Comparison of ENCODE assay signal across 21 mouse cellular contexts in the genomic region with DNA sequence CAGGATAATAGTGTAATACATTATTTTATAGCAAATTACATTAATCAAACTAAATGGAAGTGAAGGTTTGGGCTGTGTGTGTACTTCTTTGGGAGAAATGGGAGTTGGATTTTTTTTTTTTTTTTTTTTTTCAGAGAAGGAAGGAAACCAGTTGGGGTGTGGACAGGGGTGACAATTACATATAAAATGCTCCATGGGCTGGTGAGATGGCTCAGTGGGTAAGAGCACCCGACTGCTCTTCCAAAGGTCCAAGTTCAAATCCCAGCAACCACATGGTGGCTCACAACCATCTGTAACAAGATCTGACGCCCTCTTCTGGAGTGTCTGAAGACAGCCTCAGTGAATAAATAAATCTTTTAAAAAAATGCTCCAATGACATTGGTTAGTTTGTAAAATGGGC. TPM values are rescaled to one million over a fixed set of nuclear protein-coding genes. Genes with fewer than 3 reads are reported as not detected.
A peak's percentile ranks its signal among the peaks of the same experiment; 100 is the strongest.
DNase-seq lines count a peak whose midpoint lies in the region; TF ChIP-seq lines count a peak whose summit lies in the region.
"Had no signal": no experiment of that assay in that cellular context is flagged by ENCODE, and none has a peak within 500 bp of the region (broad histone marks: within the 10 kb centered on the region; RNA-seq: fewer than 3 reads in every experiment).

No protein-coding gene starts in this region.

- H3K27me3 ChIP-seq in CH12.LX (replicated peaks) (no peaks in the 10 kb centered on the region), MEL (ENCODE audit: control insufficient read depth in 1 of 2, insufficient read depth in 2 of 2, low read length in 2 of 2) (no peaks in the 10 kb centered on the region)
- H3K27me3 ChIP-seq: embryonic facial prominence, embryonic 12.5 days; forebrain, embryonic 13.5 days; forebrain, embryonic 15.5 days had no signal

- H3K4me1 ChIP-seq in CH12.LX (ENCODE audit: control insufficient read depth in 1 of 2, insufficient read depth in 2 of 2) = peaks cover 0 to 27% of the 10 kb centered on the region in 2 experiments; a peak in 2 of 4 replicates
- H3K4me1 ChIP-seq in MEL (ENCODE audit: control insufficient read depth in 1 of 2, insufficient read depth in 2 of 2, low read length in 2 of 2) = peaks cover 2 to 20% of the 10 kb centered on the region in 2 experiments; a peak in 3 of 4 replicates
- H3K4me1 ChIP-seq: embryonic facial prominence, embryonic 10.5 days; embryonic facial prominence, embryonic 12.5 days had no signal

- H3K4me2 ChIP-seq in CH12.LX (ENCODE audit: insufficient read depth, low read depth, poor library complexity, severe bottlenecking) = no peak overlapping the region
- H3K4me2 ChIP-seq: embryonic facial prominence, embryonic 12.5 days; forebrain, embryonic 13.5 days; forebrain, embryonic 15.5 days had no signal

- no peak overlapping the region for H3K4me3 ChIP-seq in CH12.LX (replicated peaks in 1 of 3; ENCODE audit: low read depth in 2 of 3, low read length in 2 of 3, poor library complexity in 1 of 3)
- H3K4me3 ChIP-seq in MEL (ENCODE audit: control insufficient read depth in 1 of 2, insufficient read depth in 1 of 2, low read depth in 2 of 2, low read length in 2 of 2) = no peak overlapping the region
- H3K4me3 ChIP-seq: embryonic facial prominence, embryonic 10.5 days; embryonic facial prominence, embryonic 12.5 days; forebrain, embryonic 13.5 days; forebrain, embryonic 15.5 days had no signal

- H3K9ac ChIP-seq in CH12.LX (ENCODE audit: insufficient read depth, low read depth) (no peak overlapping the region), MEL (ENCODE audit: control insufficient read depth, low read depth, low read length, poor library complexity, severe bottlenecking) (no peak overlapping the region)
- H3K9ac ChIP-seq: embryonic facial prominence, embryonic 12.5 days; forebrain, embryonic 13.5 days; forebrain, embryonic 15.5 days; forebrain, postnatal 0 days had no signal

- in situ Hi-C loops in CH12.LX (cut with MboI; ENCODE audit: low pct_ligation_motif_present, low pct_unique_long_range_greater_than_20kb, low sequenced_read_pairs) = no loop called here

- TF ChIP-seq RAD21 in CH12.LX (IDR thresholded peaks at IDR 0.05; ENCODE audit: low read depth, low read length) (no peak), MEL (IDR thresholded peaks at IDR 0.05; ENCODE audit: low read depth, low read length) (no peak)

- no peak overlapping the region for H3K27ac ChIP-seq in CH12.LX (ENCODE audit: insufficient read depth, low read depth)
- H3K27ac ChIP-seq in MEL (ENCODE audit: control insufficient read depth, low read depth, low read length) = no peak overlapping the region
- H3K27ac ChIP-seq: embryonic facial prominence, embryonic 10.5 days; embryonic facial prominence, embryonic 12.5 days; forebrain, embryonic 13.5 days; forebrain, embryonic 15.5 days had no signal

- TF ChIP-seq POLR2A in CH12.LX (IDR thresholded peaks at IDR 0.05; ENCODE audit: low read depth, low read length) (no peak), MEL (IDR thresholded peaks at IDR 0.05; ENCODE audit: control insufficient read depth in 1 of 2, insufficient read depth in 1 of 2, low read depth in 1 of 2, low read length in 2 of 2, poor library complexity in 1 of 2) (no peak)

- TF ChIP-seq CTCF in CH12.LX (conservative IDR thresholded peaks at IDR 0.05 in 1 of 2, IDR thresholded peaks at IDR 0.05 in 1 of 2; ENCODE audit: low read depth in 2 of 2, low read length in 2 of 2) = no peak
- TF ChIP-seq CTCF in MEL (IDR thresholded peaks at IDR 0.05 in 2 of 3, conservative IDR thresholded peaks at IDR 0.05 in 1 of 3; ENCODE audit: control insufficient read depth in 1 of 3, insufficient read depth in 1 of 3, low read depth in 2 of 3, low read length in 3 of 3, poor library complexity in 1 of 3, severe bottlenecking in 1 of 3) = peak in 2 of 3 experiments; percentile 17 to 31; a peak in 2 of 6 replicates

- H3K36me3 ChIP-seq in CH12.LX (replicated peaks in 1 of 2; ENCODE audit: control insufficient read depth in 1 of 2, insufficient read depth in 1 of 2, low read length in 1 of 2) = peaks cover 9 to 55% of the 10 kb centered on the region in 2 experiments
- peaks cover 35 to 74% of the 10 kb centered on the region in 2 experiments for H3K36me3 ChIP-seq in MEL (ENCODE audit: control insufficient read depth in 1 of 2, insufficient read depth in 2 of 2, low read length in 2 of 2)

- intact Hi-C loops in heart, postnatal 25 days (cut with DNase I) = no loop called here
- intact Hi-C loops in left cerebral cortex, postnatal 14 days (cut with DNase I) = no loop called here

- peaks cover 70% of the 10 kb centered on the region for H3K79me2 ChIP-seq in CH12.LX (replicated peaks; ENCODE audit: control insufficient read depth, extremely low read depth, insufficient read depth, poor library complexity, severe bottlenecking)
- H3K79me2 ChIP-seq in MEL (ENCODE audit: control insufficient read depth, insufficient read depth, low read length, poor library complexity) = peaks cover 44% of the 10 kb centered on the region

- peak; percentile 48 for DNase-seq in heart, adult 11 months
- DNase-seq in heart, postnatal 25 days (ENCODE audit: low spot score) = no peak
- no peak for DNase-seq in CH12.LX (ENCODE audit: extremely low read depth)
- no peak for DNase-seq in MEL (ENCODE audit: low read depth, low spot score)
- DNase-seq in R1 (ENCODE audit: low read depth, low spot score) = peak; percentile 27
- no peak for DNase-seq in spleen, adult 18-20 months
- no peak for DNase-seq in left cerebral cortex, postnatal 14 days (ENCODE audit: low spot score in 2 of 2)
- DNase-seq: adrenal gland, adult 2 months; adrenal gland, postnatal 14 days; adrenal gland, postnatal 36 days; B cell, adult 2 months; cerebellum, adult 11-12 months; cerebellum, adult 2 months; cerebellum, adult 9-10 months; cerebellum, postnatal 10 days; cerebellum, postnatal 25 days; forebrain, postnatal 0 days had no signal

- TF ChIP-seq EP300 in CH12.LX (IDR thresholded peaks at IDR 0.05; ENCODE audit: low read length) (no peak), MEL (IDR thresholded peaks at IDR 0.05; ENCODE audit: low read depth in 1 of 2, low read length in 2 of 2) (no peak)

- H3K9me3 ChIP-seq in CH12.LX (replicated peaks; ENCODE audit: low read length) = no peaks in the 10 kb centered on the region
- H3K9me3 ChIP-seq in MEL (replicated peaks; ENCODE audit: insufficient read depth, low read length) = no peaks in the 10 kb centered on the region
- H3K9me3 ChIP-seq: embryonic facial prominence, embryonic 10.5 days; embryonic facial prominence, embryonic 12.5 days; forebrain, embryonic 13.5 days; forebrain, embryonic 15.5 days had no signal

- dilution Hi-C loops in CH12.LX (cut with MboI; ENCODE audit: extremely low pct_ligation_motif_present, extremely low pct_unique_long_range_greater_than_20kb, low sequenced_read_pairs) = no loop called here

TF ChIP-seq in CH12.LX, 34 proteins besides CTCF, POLR2A, EP300 and RAD21:
- TF ChIP-seq ZNF384 (IDR thresholded peaks at IDR 0.05; ENCODE audit: low read depth, low read length) = peak; percentile 55; the same call in 1 of the 2 replicates
- TF ChIP-seq BHLHE40 (IDR thresholded peaks at IDR 0.05; ENCODE audit: low read depth, low read length) = no peak
TF ChIP-seq in CH12.LX: peak in this region for 1.

TF ChIP-seq in MEL, 35 proteins besides CTCF, POLR2A, EP300 and RAD21:
- TF ChIP-seq ZNF384 (IDR thresholded peaks at IDR 0.05; ENCODE audit: low read depth, low read length) (peak; percentile 78; the same call in 1 of the 2 replicates), NELFE (IDR thresholded peaks at IDR 0.05; ENCODE audit: low read depth, low read length) (no peak)

RNA-seq across cellular contexts. Expression of gene N4bp2l2, which starts 13.4 kb away (rescaled TPM):
- 10 to 100 TPM; 41.8 to 44.1 TPM for total RNA-seq in heart, postnatal 25 days (2021)
- total RNA-seq in CH12.LX (2012; rRNA removed) (53.1 and 65.3 TPM in 2 replicates), CH12.LX (2014; rRNA removed) (84.4 and 96.5 TPM in 2 replicates), MEL (2012; rRNA removed) (74.9 and 75.0 TPM in 2 replicates)
- polyA plus RNA-seq in CH12.LX (2012; ENCODE audit: insufficient read length, low read depth) (80.0 and 84.9 TPM in 2 replicates), MEL (2012; ENCODE audit: insufficient read depth in 1 of 2, insufficient read length in 2 of 2, low read depth in 1 of 2, low replicate concordance in 2 of 2, missing spikeins in 1 of 2) (10 to 100 TPM in 1 of 2 experiments, not detected in 1; 67.5 TPM)
- 10 to 100 TPM; 71.8 to 72.8 TPM for total RNA-seq in left cerebral cortex, postnatal 14 days (2021)

RNA-seq across cellular contexts. Expression of gene Pds5b, which starts 21.0 kb away (rescaled TPM):
- total RNA-seq in heart, postnatal 25 days (2021) = 10 to 100 TPM; 15.7 to 18.0 TPM
- total RNA-seq in CH12.LX (2012; rRNA removed) = 14.3 and 15.0 TPM in 2 replicates
- total RNA-seq in CH12.LX (2014; rRNA removed) = 27.4 and 27.5 TPM in 2 replicates
- polyA plus RNA-seq in CH12.LX (2012; ENCODE audit: insufficient read length, low read depth) = 26.0 and 31.1 TPM in 2 replicates
- total RNA-seq in MEL (2012; rRNA removed) = 21.9 and 26.3 TPM in 2 replicates
- 10 to 100 TPM; 46.2 to 52.7 TPM for polyA plus RNA-seq in MEL (2012; ENCODE audit: insufficient read depth in 1 of 2, insufficient read length in 2 of 2, low read depth in 1 of 2, low replicate concordance in 2 of 2, missing spikeins in 1 of 2)
- 10 to 100 TPM; 69.6 to 73.1 TPM for total RNA-seq in left cerebral cortex, postnatal 14 days (2021)

RNA-seq across cellular contexts. Expression of gene N4bp2l1, which starts 55.6 kb away (rescaled TPM):
- 1 to 10 TPM; 3.1 TPM for total RNA-seq in heart, postnatal 25 days (2021)
- total RNA-seq in CH12.LX (2012; rRNA removed) (6.5 and 10.2 TPM in 2 replicates), CH12.LX (2014; rRNA removed) (8.9 and 9.5 TPM in 2 replicates), MEL (2012; rRNA removed) (2.6 and 2.9 TPM in 2 replicates)
- polyA plus RNA-seq in CH12.LX (2012; ENCODE audit: insufficient read length, low read depth) (16.4 and 18.6 TPM in 2 replicates), MEL (2012; ENCODE audit: insufficient read depth in 1 of 2, insufficient read length in 2 of 2, low read depth in 1 of 2, low replicate concordance in 2 of 2, missing spikeins in 1 of 2) (10 to 100 TPM in 1 of 2 experiments, not detected in 1; 15.0 TPM)
- 10 to 100 TPM; 36.8 to 39.5 TPM for total RNA-seq in left cerebral cortex, postnatal 14 days (2021)

Comparison
In these comparisons a context has a peak if more than half of its experiments do, and no peak if none do; other contexts are left out.
1. DNase-seq: peak in heart, adult 11 months (single experiment) and R1 (single experiment); none in heart, postnatal 25 days (single experiment), CH12.LX (single experiment), MEL (single experiment), spleen, adult 18-20 months (0 of 2) and left cerebral cortex, postnatal 14 days (0 of 2).
2. CTCF ChIP-seq: peak in MEL (2 of 3); none in CH12.LX (0 of 2).